Mouse (Mus musculus) forebrain, embryonic 15.5 days (tissue): ENCODE measurements around the gene Ube2l3. TPM values are rescaled to one million over a fixed set of nuclear protein-coding genes. Genes with fewer than 3 reads are reported as not detected.
"Not testable (repeated sequence)": the region's sequence is repeated elsewhere in the genome, so short reads cannot be mapped to it uniquely, and the experiment has no call there.

Experiments
- ATAC-seq: fragments of 200-750 bp; cut with Nextera tagmentation; replicated peaks from 2 replicates; pipeline ENCODE4 v1.8.0; 2017; ENCODE audit warnings: mild to moderate bottlenecking, moderate TSS enrichment, moderate library complexity
- H3K27ac ChIP-seq: fragments of 300-500 bp; sonication (generic); replicated peaks from 2 replicates; pipeline ENCODE4 v1.5.1; 2015; ENCODE audit warnings: mild to moderate bottlenecking, inconsistent platforms
- H3K27me3 ChIP-seq: fragments of 300-500 bp; sonication (generic); 2 replicates; pipeline ENCODE4 v1.6.1; 2015; ENCODE audit warnings: inconsistent platforms
- H3K36me3 ChIP-seq: fragments of 300-500 bp; sonication (generic); 2 replicates; pipeline ENCODE4 v1.6.1; 2015; ENCODE audit warnings: mild to moderate bottlenecking, inconsistent platforms
- H3K4me1 ChIP-seq: fragments of 300-500 bp; sonication (generic); 2 replicates; pipeline ENCODE4 v1.6.1; 2015; ENCODE audit warnings: inconsistent platforms
- H3K4me2 ChIP-seq: fragments of 300-500 bp; sonication (generic); replicated peaks from 2 replicates; pipeline ENCODE4 v1.6.1; 2015; ENCODE audit warnings: mild to moderate bottlenecking, inconsistent platforms
- H3K4me3 ChIP-seq: fragments of 300-500 bp; sonication (generic); 2 replicates; pipeline ENCODE4 v1.5.1; 2015; ENCODE audit warnings: mild to moderate bottlenecking, inconsistent platforms
- H3K9ac ChIP-seq: fragments of 300-500 bp; sonication (generic); replicated peaks from 2 replicates; pipeline ENCODE4 v1.6.1; 2015; ENCODE audit warnings: mild to moderate bottlenecking, inconsistent platforms
- H3K9me3 ChIP-seq: fragments of 300-500 bp; sonication (generic); 2 replicates; pipeline ENCODE4 v1.6.1; 2016; ENCODE audit warnings: inconsistent platforms
- WGBS: fragments of 180-500 bp; shearing (Covaris S2); methylation state at CpG from one replicate; pipeline ENCODE4 v1.1.7; 2015; ENCODE audit warnings: mixed read lengths; 5-methylcytosine and 5-hydroxymethylcytosine counted together
- polyA plus RNA-seq: library from polyadenylated mRNA; unstranded; fragments of >200 nt; fragmentation: Nextera tagmentation; extraction: Ambion mirVana; gene quantifications from 2 replicates; pipeline ENCODE4 v1.2.1, GENCODE M21; 2015

Gene Ube2l3
- polyA plus RNA-seq, 1 experiment from 2014 or later, result 307 TPM

DNA sequence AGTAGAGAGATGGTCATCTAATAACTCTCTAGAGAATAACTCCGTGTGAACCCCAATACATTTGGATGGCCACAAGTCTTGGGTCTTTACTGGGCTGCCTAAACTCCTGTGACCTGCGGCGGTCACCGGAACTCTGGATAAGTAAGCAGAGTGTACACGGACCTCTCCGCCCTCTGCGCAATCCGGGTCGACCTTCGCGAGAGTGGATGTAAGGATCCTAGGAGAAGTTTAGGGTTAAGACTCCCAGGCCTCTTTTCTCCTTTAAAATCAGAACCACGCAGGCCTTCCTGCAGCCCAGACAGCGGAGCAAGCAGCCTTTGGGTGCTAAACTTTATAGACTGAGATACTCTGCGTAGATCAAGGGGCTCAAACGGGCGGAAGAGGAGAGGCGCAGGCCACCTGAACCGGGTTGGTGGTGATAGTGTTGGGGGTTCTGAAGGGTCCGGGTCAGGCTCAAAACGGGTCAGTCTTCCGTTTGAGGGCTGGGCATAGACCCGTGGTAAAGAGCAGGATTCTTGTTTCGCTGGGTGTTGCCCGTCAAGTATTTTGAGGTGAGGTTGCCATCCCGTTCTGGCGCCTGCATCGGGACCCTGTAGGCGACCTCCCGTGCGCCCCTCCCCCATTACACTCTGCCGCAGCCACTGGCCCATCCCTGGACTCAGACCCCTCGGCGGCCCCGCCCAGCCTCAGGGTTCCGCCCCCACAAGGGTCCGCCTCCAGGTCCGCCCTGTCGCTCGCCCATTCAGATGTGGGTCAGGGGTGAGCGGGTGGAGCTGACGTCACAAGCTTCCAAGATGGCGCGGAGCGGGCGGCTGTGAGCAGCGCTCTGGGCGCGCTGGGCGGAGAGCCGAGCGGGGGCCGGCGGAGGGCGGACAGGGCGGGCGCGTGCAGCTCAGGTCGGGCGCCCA, 30.6 kb upstream of the Ube2l3 start, which contains the start of gene Hic2:
Gene Hic2 (plus strand): TSS at position 779 of the 908 bp plus-strand sequence.
- Histone ChIP-seq H3K27ac (peak within 1 kb of the TSS; percentile 95), H3K4me1 (peaks cover 35% of the 10 kb centered on the region), H3K9me3 (peaks cover 4% of the 10 kb centered on the region; the same call in 1 of the 2 replicates), H3K4me2 (peak within 1 kb of the TSS; percentile 83), H3K9ac (peak within 1 kb of the TSS; percentile 96), H3K4me3 (peak within 1 kb of the TSS; percentile 99), H3K36me3 (no peaks in the 10 kb centered on the region), H3K27me3 (no peaks in the 10 kb centered on the region)
- WGBS, result 2% methylated on average over 59 of the region's 59 CpGs
- ATAC-seq, result peak; percentile 93

- H3K36me3 ChIP-seq, H3K4me2 ChIP-seq, H3K27me3 ChIP-seq, H3K9me3 ChIP-seq, H3K27ac ChIP-seq, H3K4me3 ChIP-seq, ATAC-seq, H3K9ac ChIP-seq: not testable (repeated sequence)
- peaks cover 29% of the 10 kb centered on the region for H3K4me1 ChIP-seq
- 88% methylated on average over 2 of the region's 2 CpGs for WGBS
Observed at GRCm38 (mm10) chr16:17231523-17231922, 29.1 kb upstream of the Ube2l3 start.

DNA sequence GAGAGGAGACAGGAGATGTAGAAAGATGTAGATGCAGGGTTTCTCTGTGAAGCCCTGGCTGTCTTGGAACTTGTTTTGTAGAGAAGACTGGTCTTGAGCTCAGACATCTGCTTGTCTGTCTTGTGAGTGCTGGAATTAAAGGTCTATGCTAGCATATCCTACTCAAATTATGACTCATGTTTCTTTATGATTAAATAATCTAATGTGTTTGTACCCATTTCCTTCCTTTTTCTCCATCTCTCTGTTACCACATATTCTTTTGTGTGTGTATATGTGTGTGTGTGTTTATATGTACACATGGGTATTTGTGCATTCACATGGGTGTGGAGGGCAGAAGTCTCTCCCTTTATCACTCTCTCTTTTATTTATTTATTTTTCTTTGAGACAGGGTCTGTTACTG, 24.0 kb upstream of the Ube2l3 start:
- H3K9me3 ChIP-seq, result peaks cover 4% of the 10 kb centered on the region; the same call in 1 of the 2 replicates
- no peak overlapping the region for H3K27ac ChIP-seq
- no peak overlapping the region for H3K4me2 ChIP-seq
- H3K4me3 ChIP-seq, result no peak overlapping the region
- H3K9ac ChIP-seq, result no peak overlapping the region
- no peaks in the 10 kb centered on the region for H3K36me3 ChIP-seq
- ATAC-seq, result no peak
- H3K4me1 ChIP-seq, result no peaks in the 10 kb centered on the region
- H3K27me3 ChIP-seq, result no peaks in the 10 kb centered on the region

DNA sequence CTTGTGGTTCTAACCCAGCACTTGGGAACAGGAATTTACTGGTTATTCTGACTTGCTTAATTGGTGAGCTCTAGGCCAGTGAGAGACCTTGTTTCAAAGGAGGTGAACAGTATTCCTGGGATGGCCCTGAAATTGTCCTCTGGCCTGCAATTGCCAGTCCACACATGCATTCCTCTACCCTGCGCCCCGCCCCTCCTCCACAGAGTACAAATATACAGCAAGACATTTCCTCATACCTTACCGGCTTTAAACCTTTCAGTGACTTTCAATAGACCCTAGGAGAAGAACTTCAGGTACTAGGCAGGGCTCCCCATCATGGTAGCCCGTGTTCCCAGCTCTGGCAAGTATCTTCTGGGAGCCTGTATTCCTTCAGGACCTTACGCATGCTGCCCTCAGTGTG, 23.1 kb upstream of the Ube2l3 start:
- Histone ChIP-seq H3K27ac (no peak overlapping the region), H3K4me3 (no peak overlapping the region), H3K27me3 (no peaks in the 10 kb centered on the region), H3K9ac (no peak overlapping the region), H3K4me1 (no peaks in the 10 kb centered on the region), H3K4me2 (no peak overlapping the region), H3K9me3 (peaks cover 4% of the 10 kb centered on the region; the same call in 1 of the 2 replicates), H3K36me3 (no peaks in the 10 kb centered on the region)
- 86% methylated on average over 5 of the region's 5 CpGs for WGBS
- no peak for ATAC-seq

DNA sequence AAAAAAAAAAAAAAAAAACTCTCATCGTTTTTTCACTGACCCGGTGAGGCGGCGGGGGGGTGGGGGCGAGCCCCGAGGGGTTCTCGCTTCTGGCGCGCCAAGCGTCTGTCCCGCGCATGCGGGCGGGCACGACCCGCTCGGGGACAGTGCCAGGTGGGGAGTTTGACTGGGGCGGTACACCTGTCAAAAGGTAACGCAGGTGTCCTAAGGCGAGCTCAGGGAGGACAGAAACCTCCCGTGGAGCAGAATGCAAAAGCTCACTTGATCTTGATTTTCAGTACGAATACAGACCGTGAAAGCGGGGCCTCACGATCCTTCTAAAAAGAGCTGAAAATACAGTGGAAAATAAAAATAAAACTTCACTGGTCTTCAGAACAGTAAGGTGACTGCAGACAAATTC, 19.7 kb upstream of the Ube2l3 start:
- WGBS, result 35% methylated on average over 25 of the region's 25 CpGs

GRCm38 (mm10) chr16:17220127-17220733, 17.8 kb upstream of the Ube2l3 start:
- H3K27me3 ChIP-seq, result no peaks in the 10 kb centered on the region
- H3K4me3 ChIP-seq, result no peak overlapping the region
- no peak overlapping the region for H3K4me2 ChIP-seq
- no peak overlapping the region for H3K27ac ChIP-seq
- H3K9ac ChIP-seq, result no peak overlapping the region
- H3K4me1 ChIP-seq, result no peaks in the 10 kb centered on the region
- H3K9me3 ChIP-seq, result no peaks in the 10 kb centered on the region
- H3K36me3 ChIP-seq, result no peaks in the 10 kb centered on the region
- no peak for ATAC-seq
- WGBS, result 44% methylated on average over 7 of the region's 7 CpGs

More for the DNA sequence above, 19.7 kb upstream of the Ube2l3 start:
- Histone ChIP-seq H3K4me2 (no peak overlapping the region), H3K9ac (no peak overlapping the region), H3K9me3 (no peaks in the 10 kb centered on the region), H3K27me3 (no peaks in the 10 kb centered on the region), H3K4me1 (no peaks in the 10 kb centered on the region), H3K4me3 (no peak overlapping the region), H3K27ac (no peak overlapping the region), H3K36me3 (no peaks in the 10 kb centered on the region)
- ATAC-seq, result peak; percentile 100

GRCm38 (mm10) chr16:17216934-17217633, 14.6 kb upstream of the Ube2l3 start:
- H3K27ac ChIP-seq, result no peak overlapping the region
- H3K36me3 ChIP-seq, result no peaks in the 10 kb centered on the region
- no peak for ATAC-seq
- no peak overlapping the region for H3K4me2 ChIP-seq
- WGBS, result 66% methylated on average over 8 of the region's 8 CpGs
- H3K27me3 ChIP-seq, result no peaks in the 10 kb centered on the region
- H3K9me3 ChIP-seq, result no peaks in the 10 kb centered on the region
- H3K4me1 ChIP-seq, result no peaks in the 10 kb centered on the region
- H3K4me3 ChIP-seq, result no peak overlapping the region
- no peak overlapping the region for H3K9ac ChIP-seq

DNA sequence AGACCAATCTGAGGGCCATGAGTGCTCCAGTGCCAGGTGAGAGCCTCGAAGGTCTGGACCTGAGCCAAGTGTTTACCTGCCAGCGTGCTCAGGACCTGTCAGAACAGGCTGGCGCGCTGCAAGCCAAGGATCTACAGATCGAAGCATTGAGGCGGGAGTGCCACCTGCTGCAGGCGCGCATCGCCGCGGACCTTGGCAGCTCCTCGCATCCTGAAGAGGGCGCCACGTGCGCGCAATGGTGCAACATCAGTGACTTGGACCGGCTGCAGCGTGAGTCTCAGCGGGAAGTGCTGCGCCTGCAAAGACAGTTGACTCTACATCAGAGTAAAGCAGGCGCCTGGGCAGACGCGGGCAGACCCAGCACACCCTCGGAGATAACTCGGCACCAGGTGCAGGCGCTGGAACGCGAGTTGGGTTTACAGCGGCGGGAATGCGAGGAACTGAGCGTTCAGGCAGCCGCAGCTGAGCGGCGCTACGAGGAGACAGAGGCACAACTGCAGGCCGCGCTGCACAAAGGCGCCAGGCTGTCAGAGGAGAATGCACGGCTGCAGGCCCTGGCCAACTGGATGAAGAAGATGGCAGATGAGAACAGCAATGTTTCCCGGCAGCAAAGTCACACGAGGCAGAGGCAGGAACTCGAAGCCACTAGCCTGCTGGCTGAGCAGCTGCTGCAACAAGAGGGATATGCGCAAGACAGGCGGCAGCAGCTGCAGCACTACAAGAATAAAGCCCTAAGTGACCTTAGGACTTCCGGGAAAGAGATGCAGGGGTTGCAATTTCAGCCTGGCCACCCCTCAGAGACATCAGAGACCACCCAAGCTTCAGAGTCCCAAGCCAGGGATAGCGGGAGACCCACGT, 7.8 kb upstream of the Ube2l3 start:
- no peaks in the 10 kb centered on the region for H3K36me3 ChIP-seq
- no peaks in the 10 kb centered on the region for H3K27me3 ChIP-seq
- H3K9me3 ChIP-seq, result no peaks in the 10 kb centered on the region
- peak overlapping the region; percentile 59 for H3K4me3 ChIP-seq
- H3K4me1 ChIP-seq, result peaks cover 22% of the 10 kb centered on the region
- H3K4me2 ChIP-seq, result peak overlapping the region; percentile 92
- H3K27ac ChIP-seq, result peak overlapping the region; percentile 91; the same call in 1 of the 2 replicates
- peak; percentile 76 for ATAC-seq
- H3K9ac ChIP-seq, result peak overlapping the region; percentile 66
- 10% methylated on average over 48 of the region's 48 CpGs for WGBS

DNA sequence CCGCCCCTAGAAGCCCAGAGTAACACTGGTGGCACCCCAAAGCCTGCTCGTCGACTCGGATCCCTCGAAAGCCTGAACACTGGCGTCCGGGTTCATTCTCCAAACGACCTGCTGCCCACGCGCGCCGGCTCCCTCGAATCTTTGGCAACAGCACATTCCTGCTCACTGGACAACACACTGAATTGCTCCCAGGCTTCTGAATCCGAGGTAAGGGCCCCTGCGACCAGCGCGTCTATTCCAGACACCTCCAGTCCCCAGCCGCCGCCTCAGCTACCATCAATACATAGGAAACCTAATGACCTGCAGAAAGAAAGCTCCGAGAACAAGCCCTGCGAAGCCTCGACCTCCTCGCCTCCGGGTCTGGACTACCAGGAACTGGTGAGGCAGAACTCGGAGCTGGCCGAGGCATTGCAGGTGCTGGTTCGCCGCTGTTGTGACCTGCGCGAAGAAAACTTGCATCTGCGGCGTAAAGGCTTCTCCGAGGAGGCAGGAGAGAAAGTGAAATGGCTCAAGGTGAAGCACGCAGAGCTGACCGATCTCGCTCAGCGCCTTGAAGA, 7.0 kb upstream of the Ube2l3 start:
- H3K9ac ChIP-seq, result peak overlapping the region; percentile 66
- H3K27me3 ChIP-seq, result no peaks in the 10 kb centered on the region
- ATAC-seq, result peak; percentile 3
- H3K4me3 ChIP-seq, result peak overlapping the region; percentile 59
- 1% methylated on average over 37 of the region's 37 CpGs for WGBS
- H3K36me3 ChIP-seq, result no peaks in the 10 kb centered on the region
- peaks cover 22% of the 10 kb centered on the region for H3K4me1 ChIP-seq
- H3K27ac ChIP-seq, result peak overlapping the region; percentile 91
- H3K9me3 ChIP-seq, result no peaks in the 10 kb centered on the region
- peak overlapping the region; percentile 92 for H3K4me2 ChIP-seq

- Histone ChIP-seq H3K36me3 (no peaks in the 10 kb centered on the region), H3K4me2 (peak within 1 kb of the TSS; percentile 92), H3K9ac (peak within 1 kb of the TSS; percentile 66), H3K27ac (peak within 1 kb of the TSS; percentile 91), H3K27me3 (no peaks in the 10 kb centered on the region), H3K9me3 (no peaks in the 10 kb centered on the region), H3K4me1 (peaks cover 22% of the 10 kb centered on the region), H3K4me3 (peak within 1 kb of the TSS; percentile 59)
- under 1% methylated on average over 85 of the region's 85 CpGs for WGBS
- peak; percentile 85 for ATAC-seq
Observed at GRCm38 (mm10) chr16:17208389-17209361, 6.2 kb upstream of the Ube2l3 start, which contains the start of gene Rimbp3. Gene Rimbp3, plus strand, starts transcription at chr16:17208603.
